Mouse (Mus musculus) thymus, postnatal 25 days (tissue): Measurements from ENCODE around the gene Thop1.

Experiments
- DNase-seq: peaks from one replicate; pipeline ENCODE4 v3.0.0; 2022

The Thop1 gene

GRCm38 (mm10) chr10:81120650-81121049 is 50.8 kb downstream of the Thop1 start:
- no peak for DNase-seq

GRCm38 (mm10) chr10:81122889-81123288 is 53.1 kb downstream of the Thop1 start:
- DNase-seq, result no peak

GRCm38 (mm10) chr10:81123500-81123899 is 53.7 kb downstream of the Thop1 start:
- no peak for DNase-seq
